Mouse (Mus musculus) hindbrain, embryonic 14.5 days (tissue): ENCODE measurements around the gene Mapk12. TPM values are rescaled to one million over a fixed set of nuclear protein-coding genes. Genes with fewer than 3 reads are reported as not detected.

Experiments
- ATAC-seq: fragments of 200-750 bp; cut with Nextera tagmentation; 2 replicates; pipeline ENCODE4 v1.8.0; 2017; ENCODE audit warnings: moderate number of reproducible peaks, mild to moderate bottlenecking, moderate TSS enrichment, moderate library complexity; ENCODE audit not compliant: low FRiP score
- DNase-seq: peaks from one replicate; pipeline ENCODE4 v3.0.0-alpha.2; 2015; ENCODE audit warnings: low spot score
- H3K27ac ChIP-seq: fragments of 300-500 bp; sonication (generic); 2 replicates; pipeline ENCODE4 v1.5.1; 2014; ENCODE audit warnings: mild to moderate bottlenecking, moderate library complexity
- H3K27me3 ChIP-seq: fragments of 300-500 bp; sonication (generic); 2 replicates; pipeline ENCODE4 v1.6.1; 2014; ENCODE audit warnings: mild to moderate bottlenecking, low read length, mixed read lengths; ENCODE audit not compliant: control insufficient read depth, insufficient read depth
- H3K36me3 ChIP-seq: fragments of 300-500 bp; sonication (generic); replicated peaks from 2 replicates; pipeline ENCODE4 v1.6.1; 2014; ENCODE audit not compliant: control insufficient read depth, insufficient read depth
- H3K4me1 ChIP-seq: fragments of 300-500 bp; sonication (generic); replicated peaks from 2 replicates; pipeline ENCODE4 v1.6.1; 2014; ENCODE audit warnings: antibody characterized with exemption, low read length, mixed read lengths; ENCODE audit not compliant: control insufficient read depth, insufficient read depth
- H3K4me2 ChIP-seq: fragments of 300-500 bp; sonication (generic); replicated peaks from 2 replicates; pipeline ENCODE4 v1.6.1; 2014; ENCODE audit warnings: mild to moderate bottlenecking, moderate library complexity
- H3K4me3 ChIP-seq: fragments of 300-500 bp; sonication (generic); replicated peaks from 2 replicates; pipeline ENCODE4 v1.5.1; 2014; ENCODE audit warnings: mild to moderate bottlenecking, low read length
- H3K9ac ChIP-seq: fragments of 300-500 bp; sonication (generic); 2 replicates; pipeline ENCODE4 v1.6.1; 2014
- H3K9me3 ChIP-seq: fragments of 300-500 bp; sonication (generic); 2 replicates; pipeline ENCODE4 v1.6.1; 2016; ENCODE audit warnings: low read length; ENCODE audit not compliant: control insufficient read depth
- WGBS: fragments of 180-500 bp; shearing (Covaris S2); extraction: QIAGEN DNeasy Blood & Tissue Kit; methylation state at CpG from one replicate; pipeline ENCODE4 v1.1.7; 2014; 5-methylcytosine and 5-hydroxymethylcytosine counted together
- polyA plus RNA-seq: library from polyadenylated mRNA; unstranded; fragments of >200 nt; fragmentation: Nextera tagmentation; extraction: Ambion mirVana; gene quantifications from 2 replicates; pipeline ENCODE4 v1.2.1, GENCODE M21; 2014

Gene Mapk12
- polyA plus RNA-seq, 1 experiment from 2014 or later = 4.0 TPM

GRCm38 (mm10) chr15:89123595-89123994 lies 16.9 kb downstream of the Mapk12 start:
- DNase-seq (peak; percentile 58), ATAC-seq (peak; percentile 1; the same call in 1 of the 2 replicates)
- H3K4me3 ChIP-seq = peak overlapping the region; percentile 86
- H3K27me3 ChIP-seq = no peaks in the 10 kb centered on the region
- peak overlapping the region; percentile 98 for H3K4me2 ChIP-seq
- WGBS = 33% methylated on average over 11 of the region's 11 CpGs
- peak overlapping the region; percentile 71 for H3K9ac ChIP-seq
- H3K27ac ChIP-seq = peak overlapping the region; percentile 87
- H3K4me1 ChIP-seq = peaks cover 42% of the 10 kb centered on the region
- H3K36me3 ChIP-seq = peaks cover 19% of the 10 kb centered on the region; the same call in 1 of the 2 replicates
- H3K9me3 ChIP-seq = no peaks in the 10 kb centered on the region

- no peaks in the 10 kb centered on the region for H3K27me3 ChIP-seq
- H3K27ac ChIP-seq = peak within 1 kb of the TSS; percentile 87
- peak within 1 kb of the TSS; percentile 86 for H3K4me3 ChIP-seq
- H3K9ac ChIP-seq = peak within 1 kb of the TSS; percentile 71
- peaks cover 27% of the 10 kb centered on the region; the same call in 1 of the 2 replicates for H3K36me3 ChIP-seq
- WGBS = under 1% methylated on average over 47 of the region's 47 CpGs
- H3K9me3 ChIP-seq = no peaks in the 10 kb centered on the region
- H3K4me1 ChIP-seq = peaks cover 38% of the 10 kb centered on the region
- ATAC-seq (peak; percentile 83), DNase-seq (peak; percentile 98)
- peak within 1 kb of the TSS; percentile 98 for H3K4me2 ChIP-seq
These were observed 17.7 kb downstream of the Mapk12 start, which contains the start of gene Tubgcp6 for GRCm38 (mm10) chr15:89122649-89123366. Gene Tubgcp6 (minus strand): TSS chr15:89123112.

- Histone ChIP-seq H3K36me3 (peaks cover 60% of the 10 kb centered on the region), H3K4me1 (peaks cover 25% of the 10 kb centered on the region), H3K4me3 (no peak overlapping the region), H3K9ac (no peak overlapping the region), H3K27me3 (no peaks in the 10 kb centered on the region), H3K27ac (no peak overlapping the region), H3K9me3 (no peaks in the 10 kb centered on the region), H3K4me2 (no peak overlapping the region)
- no peak for ATAC-seq
- DNase-seq = no peak
These were observed 22.5 kb downstream of the Mapk12 start for GRCm38 (mm10) chr15:89118007-89118406.

- H3K4me3 ChIP-seq = no peak overlapping the region
- ATAC-seq = no peak
- no peak overlapping the region for H3K27ac ChIP-seq
- 87% methylated on average over 9 of the region's 9 CpGs for WGBS
- H3K9ac ChIP-seq = no peak overlapping the region
- H3K4me1 ChIP-seq = no peaks in the 10 kb centered on the region
- H3K27me3 ChIP-seq = no peaks in the 10 kb centered on the region
- DNase-seq = no peak
- H3K9me3 ChIP-seq = no peaks in the 10 kb centered on the region
- no peak overlapping the region for H3K4me2 ChIP-seq
- H3K36me3 ChIP-seq = peaks cover 98% of the 10 kb centered on the region
These were observed 30.4 kb downstream of the Mapk12 start for GRCm38 (mm10) chr15:89110147-89110546.

- Histone ChIP-seq H3K9me3 (no peaks in the 10 kb centered on the region), H3K27ac (no peak overlapping the region), H3K4me1 (no peaks in the 10 kb centered on the region), H3K4me2 (no peak overlapping the region), H3K27me3 (no peaks in the 10 kb centered on the region), H3K36me3 (peaks cover 99% of the 10 kb centered on the region), H3K4me3 (no peak overlapping the region), H3K9ac (no peak overlapping the region)
- 97% methylated on average over 1 of the region's 1 CpGs for WGBS
- DNase-seq (no peak), ATAC-seq (no peak)
These were observed 33.5 kb downstream of the Mapk12 start for GRCm38 (mm10) chr15:89106976-89107375.

- no peak for DNase-seq
- H3K4me1 ChIP-seq = no peaks in the 10 kb centered on the region
- no peak overlapping the region for H3K4me2 ChIP-seq
- H3K4me3 ChIP-seq = no peak overlapping the region
- no peaks in the 10 kb centered on the region for H3K9me3 ChIP-seq
- no peak overlapping the region for H3K27ac ChIP-seq
- no peaks in the 10 kb centered on the region for H3K27me3 ChIP-seq
- peaks cover 99% of the 10 kb centered on the region for H3K36me3 ChIP-seq
- H3K9ac ChIP-seq = no peak overlapping the region
- no peak for ATAC-seq
- WGBS = 89% methylated on average over 13 of the region's 13 CpGs
These were observed 34.4 kb downstream of the Mapk12 start for GRCm38 (mm10) chr15:89106073-89106472.

- Histone ChIP-seq H3K27ac (no peak overlapping the region), H3K36me3 (peaks cover 99% of the 10 kb centered on the region), H3K9me3 (no peaks in the 10 kb centered on the region), H3K4me2 (no peak overlapping the region), H3K4me1 (no peaks in the 10 kb centered on the region), H3K9ac (no peak overlapping the region), H3K27me3 (no peaks in the 10 kb centered on the region), H3K4me3 (no peak overlapping the region)
- ATAC-seq (no peak), DNase-seq (no peak)
- 96% methylated on average over 8 of the region's 8 CpGs for WGBS
These were observed 36.1 kb downstream of the Mapk12 start for GRCm38 (mm10) chr15:89104425-89104824.

- no peak for ATAC-seq
- 88% methylated on average over 10 of the region's 10 CpGs for WGBS
These were observed 36.6 kb downstream of the Mapk12 start for GRCm38 (mm10) chr15:89103921-89104320.

GRCm38 (mm10) chr15:89102646-89103045 lies 37.9 kb downstream of the Mapk12 start:
- no peak overlapping the region for H3K9ac ChIP-seq
- ATAC-seq (no peak), DNase-seq (no peak)
- H3K27me3 ChIP-seq = no peaks in the 10 kb centered on the region
- H3K4me1 ChIP-seq = no peaks in the 10 kb centered on the region
- H3K4me3 ChIP-seq = no peak overlapping the region
- H3K27ac ChIP-seq = no peak overlapping the region
- no peaks in the 10 kb centered on the region for H3K9me3 ChIP-seq
- 46% methylated on average over 5 of the region's 5 CpGs for WGBS
- H3K4me2 ChIP-seq = no peak overlapping the region
- H3K36me3 ChIP-seq = peaks cover 99% of the 10 kb centered on the region

More at GRCm38 (mm10) chr15:89103921-89104320, 36.6 kb downstream of the Mapk12 start:
- Histone ChIP-seq H3K36me3 (peaks cover 99% of the 10 kb centered on the region), H3K9me3 (no peaks in the 10 kb centered on the region), H3K4me3 (no peak overlapping the region), H3K9ac (no peak overlapping the region), H3K4me1 (no peaks in the 10 kb centered on the region), H3K27me3 (no peaks in the 10 kb centered on the region), H3K4me2 (no peak overlapping the region), H3K27ac (no peak overlapping the region)
- no peak for DNase-seq
